Mouse (Mus musculus) liver, adult 2 months (tissue): ENCODE results near the gene Spata21. TPM values are rescaled to one million over a fixed set of nuclear protein-coding genes. Genes with fewer than 3 reads are reported as not detected.

ENCODE experiments used
- DNase-seq: peaks from one replicate; pipeline ENCODE4 v3.0.0-alpha.2; 2011; ENCODE audit warnings: low read depth, low spot score; ENCODE audit errors: extremely low read depth
- H3K27ac ChIP-seq: fragments of 200-500 bp; replicated peaks from 2 replicates; pipeline ENCODE4 v1.5.1; 2012; ENCODE audit warnings: low read depth, mild to moderate bottlenecking, control low read depth, inconsistent platforms, low read length; ENCODE audit not compliant: insufficient read depth
- H3K27me3 ChIP-seq: fragments of 200-500 bp; 2 replicates; pipeline ENCODE4 v1.6.1; 2012; ENCODE audit warnings: mild to moderate bottlenecking, moderate library complexity, low read length, inconsistent platforms; ENCODE audit not compliant: control insufficient read depth, insufficient read depth
- H3K36me3 ChIP-seq: fragments of 200-500 bp; 2 replicates; pipeline ENCODE4 v1.6.1; 2012; ENCODE audit warnings: low read length, inconsistent platforms; ENCODE audit not compliant: control insufficient read depth, insufficient read depth
- H3K4me1 ChIP-seq: fragments of 200-500 bp; 2 replicates; pipeline ENCODE4 v1.6.1; 2011; ENCODE audit warnings: low read length; ENCODE audit not compliant: control insufficient read depth, insufficient read depth
- H3K4me3 ChIP-seq: fragments of 200-500 bp; 2 replicates; pipeline ENCODE4 v1.5.1; 2011; ENCODE audit warnings: low read depth, mild to moderate bottlenecking, control low read depth, low read length, moderate library complexity; ENCODE audit not compliant: insufficient read depth
- H3K79me2 ChIP-seq: fragments of 200-500 bp; 2 replicates; pipeline ENCODE4 v1.6.1; 2012; ENCODE audit warnings: inconsistent platforms, mild to moderate bottlenecking, low read length, moderate library complexity; ENCODE audit not compliant: control insufficient read depth, insufficient read depth
- H3K9ac ChIP-seq: fragments of 200-500 bp; 2 replicates; pipeline ENCODE4 v1.6.1; 2012; ENCODE audit warnings: low read depth, mild to moderate bottlenecking, control low read depth, inconsistent platforms, low read length
- CTCF ChIP-seq: fragments of 200-500 bp; IDR thresholded peaks from 2 replicates; pipeline ENCODE4 v1.5.1; 2011; ENCODE audit warnings: low read depth, low read length, control low read depth
- POLR2A ChIP-seq: fragments of 200-500 bp; IDR thresholded peaks from 2 replicates; pipeline ENCODE4 v1.6.1; 2011; ENCODE audit warnings: low read length, control low read depth; ENCODE audit not compliant: insufficient read depth; ENCODE audit errors: extremely low read depth
- WGBS: fragments of 180-500 bp; shearing (Covaris S2); methylation state at CpG from one replicate; pipeline ENCODE4 v1.1.7; 2018; 5-methylcytosine and 5-hydroxymethylcytosine counted together
- polyA plus RNA-seq: library from polyadenylated mRNA; depleted of rRNA; stranded (reverse); fragments of >200 nt; gene quantifications from 2 replicates; pipeline ENCODE4 v1.2.3, GENCODE M21; 2012
- total RNA-seq: library from RNA; depleted of rRNA; stranded (reverse); fragments of >200 nt; gene quantifications from 2 replicates; pipeline ENCODE4 v1.2.3, GENCODE M21; 2014

Spata21 gene
- total and polyA plus RNA-seq, 2 experiments = not detected

DNA sequence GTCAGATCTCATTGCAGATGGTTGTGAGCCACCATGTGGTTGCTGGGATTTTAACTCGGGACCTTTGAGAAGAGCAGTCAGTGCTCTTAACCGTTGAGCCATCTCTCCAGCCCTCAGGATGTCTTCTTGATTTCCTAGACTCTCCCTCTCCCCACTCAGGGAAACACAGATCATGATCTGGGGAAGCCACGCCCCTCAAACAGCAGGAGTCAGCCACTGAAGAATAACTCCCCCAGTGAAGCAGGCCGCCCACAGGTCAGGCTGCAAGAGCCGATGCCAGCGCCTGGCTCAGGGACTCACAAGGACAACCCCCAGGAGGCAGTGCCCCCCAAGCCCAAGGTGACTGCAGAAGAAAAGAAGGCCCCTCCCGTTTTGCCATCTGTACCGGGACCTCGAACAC is 8.6 kb downstream of the Spata21 start:
- H3K4me3 ChIP-seq = no peak overlapping the region
- H3K27ac ChIP-seq = no peak overlapping the region
- no peak overlapping the region for H3K9ac ChIP-seq
- no peaks in the 10 kb centered on the region for H3K79me2 ChIP-seq
- no peaks in the 10 kb centered on the region for H3K36me3 ChIP-seq
- TF ChIP-seq POLR2A (no peak), CTCF (no peak)
- no peaks in the 10 kb centered on the region for H3K27me3 ChIP-seq
- 39% methylated on average over 9 of the region's 9 CpGs for WGBS
- no peaks in the 10 kb centered on the region; the same call in 1 of the 2 replicates for H3K4me1 ChIP-seq
- no peak for DNase-seq

- Histone ChIP-seq H3K79me2 (no peaks in the 10 kb centered on the region), H3K4me1 (no peaks in the 10 kb centered on the region; the same call in 1 of the 2 replicates), H3K27ac (no peak overlapping the region), H3K9ac (no peak overlapping the region), H3K36me3 (no peaks in the 10 kb centered on the region), H3K4me3 (no peak overlapping the region), H3K27me3 (no peaks in the 10 kb centered on the region)
- no peak for TF ChIP-seq POLR2A
- TF ChIP-seq CTCF = no peak
- whole genome bisulfite sequencing = 76% methylated on average over 4 of the region's 4 CpGs
- no peak for DNase-seq
Observed at GRCm38 (mm10) chr4:141098935-141099334, 10.8 kb downstream of the Spata21 start.

- no peak overlapping the region for H3K4me3 ChIP-seq
- H3K79me2 ChIP-seq = no peaks in the 10 kb centered on the region
- WGBS = 60% methylated on average over 5 of the region's 5 CpGs
- H3K27me3 ChIP-seq = no peaks in the 10 kb centered on the region
- no peaks in the 10 kb centered on the region; the same call in 1 of the 2 replicates for H3K4me1 ChIP-seq
- H3K36me3 ChIP-seq = no peaks in the 10 kb centered on the region
- DNase-seq = no peak
- no peak overlapping the region for H3K9ac ChIP-seq
- no peak overlapping the region for H3K27ac ChIP-seq
- TF ChIP-seq POLR2A (no peak), CTCF (no peak)
Observed at GRCm38 (mm10) chr4:141099956-141100355, 11.8 kb downstream of the Spata21 start.

DNA sequence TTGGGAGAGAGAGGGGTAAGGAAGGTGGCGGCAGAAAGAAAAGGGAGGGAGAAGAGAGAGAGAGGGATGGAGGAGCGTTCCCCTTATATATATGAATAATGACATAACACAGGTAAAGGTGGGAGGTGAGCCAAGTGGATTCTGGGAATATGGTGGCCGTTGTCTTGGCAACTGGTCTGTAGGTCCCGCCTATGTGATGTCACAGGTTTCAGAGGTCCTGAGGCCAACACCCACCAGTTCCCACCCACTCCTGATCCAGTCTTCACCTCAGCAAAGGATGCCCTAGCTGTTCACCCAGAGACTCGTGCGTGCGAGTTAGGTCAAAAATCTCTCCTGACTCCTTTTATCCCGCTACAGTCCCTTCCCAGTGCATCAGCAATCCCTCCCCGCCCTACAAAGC is 13.2 kb downstream of the Spata21 start:
- WGBS = 94% methylated on average over 9 of the region's 9 CpGs
- Histone ChIP-seq H3K4me3 (no peak overlapping the region), H3K4me1 (no peaks in the 10 kb centered on the region; the same call in 1 of the 2 replicates), H3K79me2 (no peaks in the 10 kb centered on the region), H3K27me3 (no peaks in the 10 kb centered on the region), H3K9ac (no peak overlapping the region), H3K27ac (no peak overlapping the region), H3K36me3 (no peaks in the 10 kb centered on the region)
- TF ChIP-seq CTCF = no peak
- TF ChIP-seq POLR2A = no peak
- DNase-seq = no peak

DNA sequence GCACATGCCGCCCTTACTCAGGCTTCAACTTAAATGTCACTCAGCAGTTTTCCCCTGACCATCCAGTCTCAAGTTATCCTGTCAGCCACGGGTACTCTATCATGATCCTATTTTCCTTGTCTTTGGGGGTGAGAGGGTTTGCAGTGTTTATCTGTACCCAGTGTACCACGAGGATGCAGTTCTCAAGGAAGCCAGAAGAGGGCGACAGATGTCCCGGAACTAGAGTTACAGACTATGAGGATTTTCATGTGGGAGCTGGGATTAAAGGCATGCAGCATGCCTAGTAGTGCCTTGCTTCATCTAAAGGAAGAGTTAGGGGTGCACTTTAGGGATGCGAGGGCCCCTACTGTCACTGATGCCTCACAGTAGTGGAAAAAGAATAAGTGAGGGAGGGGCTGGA is 13.7 kb downstream of the Spata21 start:
- Histone ChIP-seq H3K4me1 (no peaks in the 10 kb centered on the region; the same call in 1 of the 2 replicates), H3K27me3 (no peaks in the 10 kb centered on the region), H3K4me3 (no peak overlapping the region), H3K79me2 (no peaks in the 10 kb centered on the region), H3K36me3 (no peaks in the 10 kb centered on the region), H3K27ac (no peak overlapping the region), H3K9ac (no peak overlapping the region)
- 67% methylated on average over 6 of the region's 6 CpGs for WGBS
- no peak for DNase-seq
- TF ChIP-seq CTCF (peak; percentile 56), POLR2A (no peak)

DNA sequence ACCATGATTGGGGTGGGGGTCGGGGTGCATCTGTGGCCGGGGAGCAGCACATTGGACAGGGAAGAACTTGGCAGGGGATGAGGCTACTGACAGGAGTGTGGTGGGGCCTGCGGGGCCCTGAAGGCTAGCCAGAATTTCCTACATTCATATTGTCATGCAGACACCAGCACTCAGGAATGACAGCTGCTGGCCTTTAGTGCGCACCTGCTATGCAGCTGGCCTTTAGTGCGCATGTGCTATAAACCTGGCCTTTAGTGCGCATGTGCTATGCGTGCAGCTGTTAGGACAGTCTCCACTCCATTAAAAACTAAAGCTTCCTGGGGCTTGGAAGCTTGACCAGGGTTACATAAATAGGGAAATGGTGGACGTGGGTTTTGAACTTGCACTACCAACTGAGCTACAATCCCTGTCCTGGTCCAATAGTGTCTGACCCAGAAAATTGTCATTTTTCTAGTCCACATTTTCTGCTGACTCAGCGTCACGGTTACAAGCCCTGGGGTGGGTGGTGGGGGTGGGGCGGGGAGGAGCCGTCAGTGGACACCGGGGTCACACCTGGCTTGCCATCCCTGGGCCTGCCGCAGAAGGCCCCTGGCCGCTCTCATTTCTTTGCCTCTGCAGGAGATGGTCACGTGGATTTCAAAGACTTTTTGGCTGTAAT is 18.5 kb downstream of the Spata21 start:
- DNase-seq = no peak
- H3K79me2 ChIP-seq = no peaks in the 10 kb centered on the region
- 85% methylated on average over 16 of the region's 16 CpGs for WGBS
- H3K27me3 ChIP-seq = no peaks in the 10 kb centered on the region
- no peak overlapping the region for H3K4me3 ChIP-seq
- TF ChIP-seq CTCF = no peak
- TF ChIP-seq POLR2A = no peak
- H3K4me1 ChIP-seq = no peaks in the 10 kb centered on the region
- H3K36me3 ChIP-seq = no peaks in the 10 kb centered on the region
- no peak overlapping the region for H3K9ac ChIP-seq
- no peak overlapping the region for H3K27ac ChIP-seq
